Mouse (Mus musculus) embryonic fibroblast, embryonic 13.5 days (primary cell): Measurements from ENCODE around the gene Scrn3. TPM values are rescaled to one million over a fixed set of nuclear protein-coding genes. Genes with fewer than 3 reads are reported as not detected.

ENCODE experiments used
- H3K27ac ChIP-seq: 2 replicates; pipeline ENCODE4 v1.5.1; 2012; ENCODE audit warnings: low read length, control low read depth, inconsistent platforms; ENCODE audit not compliant: insufficient read depth
- H3K4me1 ChIP-seq: 2 replicates; pipeline ENCODE4 v1.6.1; 2011; ENCODE audit warnings: low read length; ENCODE audit not compliant: control insufficient read depth, insufficient read depth
- H3K4me3 ChIP-seq: 2 replicates; pipeline ENCODE4 v1.5.1; 2011; ENCODE audit warnings: mild to moderate bottlenecking, control low read depth, low read length; ENCODE audit not compliant: insufficient read depth
- CTCF ChIP-seq: IDR thresholded peaks from 2 replicates; pipeline ENCODE4 v1.5.1; 2011; ENCODE audit warnings: mild to moderate bottlenecking, control low read depth, low read length, moderate library complexity, borderline replicate concordance; ENCODE audit not compliant: insufficient read depth
- POLR2A ChIP-seq: IDR thresholded peaks from 2 replicates; pipeline ENCODE4 v1.6.1; 2011; ENCODE audit warnings: low read depth, mild to moderate bottlenecking, control low read depth, low read length, moderate library complexity
- polyA plus RNA-seq: library from polyadenylated mRNA; stranded (reverse); fragments of >200 nt; gene quantifications from 2 replicates; pipeline ENCODE4 v1.2.4, GENCODE M21; 2011; ENCODE audit warnings: low read depth; ENCODE audit not compliant: missing spikeins, insufficient read length

Gene Scrn3
- polyA plus RNA-seq: 23.6 and 27.3 TPM in 2 replicates

GRCm38 (mm10) chr2:73312152-73313116, at the start of gene Scrn3, which contains the start of gene Cir1:
TSS of gene Scrn3 (plus strand) at chr2:73312601.
TSS of gene Cir1 (minus strand) at chr2:73312701.
- Histone ChIP-seq H3K4me3 (peak within 1 kb of the TSS; percentile 89), H3K27ac (peak within 1 kb of the TSS; percentile 72), H3K4me1 (no peaks in the 10 kb centered on the region)
- no peak for TF ChIP-seq CTCF
- TF ChIP-seq POLR2A: peak; percentile 91

- Histone ChIP-seq H3K27ac (no peak overlapping the region), H3K4me1 (no peaks in the 10 kb centered on the region), H3K4me3 (peak overlapping the region; percentile 29)
- no peak for TF ChIP-seq CTCF
- no peak for TF ChIP-seq POLR2A
Measured at GRCm38 (mm10) chr2:73263172-73263765, 49.1 kb upstream of the Scrn3 start.

- no peak for TF ChIP-seq POLR2A
- no peak for TF ChIP-seq CTCF
- no peak overlapping the region for H3K27ac ChIP-seq
- peak overlapping the region; percentile 29 for H3K4me3 ChIP-seq
- H3K4me1 ChIP-seq: no peaks in the 10 kb centered on the region
Measured at GRCm38 (mm10) chr2:73263794-73264610, 48.4 kb upstream of the Scrn3 start.

- no peak overlapping the region for H3K27ac ChIP-seq
- H3K4me3 ChIP-seq: no peak overlapping the region
- TF ChIP-seq CTCF (no peak), POLR2A (no peak)
- no peaks in the 10 kb centered on the region for H3K4me1 ChIP-seq
Measured at GRCm38 (mm10) chr2:73264611-73265195, 47.7 kb upstream of the Scrn3 start.

- Histone ChIP-seq H3K4me3 (no peak overlapping the region), H3K27ac (no peak overlapping the region), H3K4me1 (no peaks in the 10 kb centered on the region)
- TF ChIP-seq POLR2A (no peak), CTCF (peak; percentile 40; the same call in 1 of the 2 replicates)
Measured at GRCm38 (mm10) chr2:73266011-73266410, 46.4 kb upstream of the Scrn3 start.

GRCm38 (mm10) chr2:73266623-73267022, 45.8 kb upstream of the Scrn3 start:
- no peaks in the 10 kb centered on the region for H3K4me1 ChIP-seq
- H3K4me3 ChIP-seq: no peak overlapping the region
- no peak overlapping the region for H3K27ac ChIP-seq
- TF ChIP-seq CTCF: no peak
- TF ChIP-seq POLR2A: no peak

GRCm38 (mm10) chr2:73267231-73267630, 45.2 kb upstream of the Scrn3 start:
- Histone ChIP-seq H3K27ac (no peak overlapping the region), H3K4me3 (no peak overlapping the region), H3K4me1 (no peaks in the 10 kb centered on the region)
- TF ChIP-seq POLR2A (no peak), CTCF (no peak)

- no peak overlapping the region for H3K4me3 ChIP-seq
- no peaks in the 10 kb centered on the region for H3K4me1 ChIP-seq
- no peak overlapping the region for H3K27ac ChIP-seq
- TF ChIP-seq POLR2A (no peak), CTCF (no peak)
Measured at GRCm38 (mm10) chr2:73267818-73268217, 44.6 kb upstream of the Scrn3 start.

GRCm38 (mm10) chr2:73268281-73268680, 44.1 kb upstream of the Scrn3 start:
- H3K4me1 ChIP-seq: no peaks in the 10 kb centered on the region
- no peak for TF ChIP-seq POLR2A
- TF ChIP-seq CTCF: no peak
- H3K4me3 ChIP-seq: no peak overlapping the region
- H3K27ac ChIP-seq: no peak overlapping the region
